Mouse (Mus musculus) WW6 (cell line): ENCODE measurements around the gene Tep1.
"Not testable (repeated sequence)": the region's sequence is repeated elsewhere in the genome, so short reads cannot be mapped to it uniquely, and the experiment has no call there.

Experiments
- DNase-seq: peaks from one replicate; pipeline ENCODE4 v3.0.0-alpha.2; 2013; ENCODE audit warnings: low read depth, low spot score

Tep1 gene

DNA sequence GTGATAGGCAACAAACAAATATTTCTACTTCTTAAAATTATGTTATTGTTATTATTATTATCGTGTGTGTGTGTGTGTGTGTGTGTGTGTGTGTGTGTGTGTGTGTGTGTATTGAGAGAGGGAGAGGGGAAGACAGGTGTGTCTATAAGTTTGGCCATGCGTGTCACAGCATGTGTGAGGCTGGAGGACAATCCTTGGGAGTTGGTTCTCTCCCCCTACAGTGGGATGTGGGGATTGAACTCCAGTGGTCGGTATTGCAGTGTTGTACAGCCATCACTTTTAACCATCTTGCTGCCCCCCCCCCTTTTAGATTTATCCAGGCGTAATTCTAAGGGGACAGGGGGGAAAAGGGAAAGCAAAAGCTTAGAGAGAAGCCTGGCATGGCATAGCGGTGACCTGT is 1.7 kb downstream of the Tep1 start:
- no peak for DNase-seq

GRCm38 (mm10) chr14:50868211-50868610 is 2.1 kb downstream of the Tep1 start:
- DNase-seq = no peak

DNA sequence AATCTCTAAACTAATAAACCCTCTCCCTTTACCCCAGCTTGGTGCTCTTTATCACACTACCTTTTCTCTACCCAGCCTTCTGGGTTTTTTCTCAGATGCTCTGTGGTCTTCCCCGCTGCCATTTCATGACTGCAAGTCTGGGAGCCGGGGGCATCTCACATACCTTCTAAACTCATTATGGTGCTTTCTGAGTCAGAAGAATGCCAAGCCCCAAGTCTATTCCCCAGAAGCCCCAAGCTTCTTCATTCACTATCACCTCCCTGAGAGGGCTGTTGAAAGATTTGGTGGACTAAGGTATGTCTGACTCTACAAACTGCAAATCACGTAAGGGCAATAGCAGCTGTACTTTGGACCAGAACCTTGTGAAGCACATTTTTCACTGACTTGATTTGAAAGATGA is 3.4 kb downstream of the Tep1 start:
- DNase-seq = no peak

DNA sequence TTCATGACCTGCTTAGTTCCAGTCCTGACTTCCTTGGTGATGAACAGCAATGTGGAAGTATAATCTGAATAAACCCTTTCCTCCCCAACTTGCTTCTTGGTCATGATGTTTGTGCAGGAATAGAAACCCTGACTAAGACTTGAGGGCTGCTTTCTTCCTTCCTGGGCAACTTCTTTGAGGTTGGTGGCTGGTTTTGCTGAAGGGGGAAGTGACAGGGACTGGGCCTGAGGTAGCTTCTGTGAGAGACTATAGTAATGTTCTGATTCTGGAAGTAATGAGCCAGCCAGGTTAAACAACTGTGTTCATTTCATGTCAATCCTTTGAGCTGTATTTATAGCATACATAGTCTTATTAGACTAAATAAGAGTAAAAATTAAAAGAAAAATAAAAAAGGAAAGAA is 5.4 kb downstream of the Tep1 start:
- DNase-seq = not testable (repeated sequence)

DNA sequence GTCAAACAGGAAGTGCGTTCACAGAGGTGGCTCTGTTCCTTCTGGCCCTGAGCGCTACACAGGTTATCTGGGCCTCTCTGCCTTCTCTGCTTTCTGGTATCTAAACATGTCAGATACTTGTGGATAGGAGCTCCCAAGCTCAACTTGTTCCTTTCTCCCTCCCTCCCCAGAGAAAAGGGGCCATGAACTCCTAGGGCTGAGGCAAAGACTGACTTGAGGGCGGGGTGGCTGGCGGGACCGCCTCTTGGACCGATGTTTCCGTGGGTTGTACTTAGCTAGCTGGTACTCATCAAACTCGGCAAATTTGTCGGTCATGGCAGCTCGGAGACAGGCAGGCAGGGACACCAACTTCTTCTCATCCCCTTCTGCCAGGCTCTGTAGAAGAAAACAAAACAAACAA is 7.7 kb downstream of the Tep1 start:
- DNase-seq = no peak

- no peak for DNase-seq
These were observed 14.6 kb downstream of the Tep1 start for GRCm38 (mm10) chr14:50855788-50856187.

DNA sequence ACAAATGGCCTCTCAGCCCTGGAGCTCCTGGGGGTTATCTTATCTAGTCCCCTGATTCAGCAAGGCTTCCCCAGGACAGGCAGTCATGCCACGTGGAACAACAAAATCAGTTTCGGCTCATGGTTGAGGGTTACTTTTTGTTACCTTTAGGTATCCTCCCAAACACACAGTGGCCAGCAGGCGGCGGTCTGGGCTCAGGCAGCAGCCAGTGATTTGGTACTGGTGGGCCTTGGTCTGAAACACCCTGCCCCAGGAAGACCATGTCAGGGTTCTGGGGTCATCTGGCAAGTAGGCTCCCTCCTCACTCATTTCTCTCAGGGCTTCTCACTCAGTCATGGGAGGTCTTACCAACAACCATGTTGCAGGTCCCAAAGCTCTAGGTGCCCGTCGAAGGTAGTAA is 33.1 kb downstream of the Tep1 start:
- no peak for DNase-seq

DNA sequence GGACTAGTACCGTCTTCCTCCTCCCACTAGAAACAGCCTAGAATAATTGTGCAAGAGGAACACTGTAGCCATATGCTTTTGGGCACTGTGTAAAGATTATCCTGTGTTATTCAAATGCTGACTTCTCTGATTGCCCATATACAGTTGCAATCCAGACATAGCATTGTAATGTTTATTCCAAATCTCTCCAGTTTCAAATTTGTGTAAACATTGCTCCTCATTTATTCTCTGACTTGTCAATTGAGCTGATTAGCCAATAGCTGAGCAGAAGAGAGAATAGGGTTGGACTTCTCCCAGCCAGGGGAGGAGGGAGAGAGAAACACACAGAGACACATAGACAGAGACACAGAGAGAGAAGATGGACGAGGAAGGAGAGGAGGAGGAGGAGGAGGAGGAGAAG is 35.9 kb downstream of the Tep1 start:
- DNase-seq = no peak

DNA sequence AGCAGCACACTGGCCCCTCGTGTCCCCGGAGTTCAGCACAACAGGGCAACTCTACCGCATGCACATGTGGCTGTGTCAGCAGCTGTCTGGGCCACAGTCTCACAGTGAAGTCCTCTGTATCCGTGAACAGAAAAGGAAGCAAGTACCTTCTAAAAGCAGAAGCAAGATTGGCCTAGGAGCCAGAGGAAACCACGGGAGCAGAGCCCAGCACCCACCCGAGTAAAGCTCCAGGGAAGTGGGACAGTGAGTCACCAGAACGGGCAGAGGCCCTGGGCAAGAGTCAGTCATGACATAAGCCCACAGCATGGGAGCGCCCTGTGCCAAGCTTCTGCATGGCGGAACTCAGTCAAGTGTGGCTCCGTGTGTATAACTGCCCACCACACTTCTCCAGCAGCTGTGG is 36.4 kb downstream of the Tep1 start:
- no peak for DNase-seq

- DNase-seq = no peak
These were observed 40.5 kb downstream of the Tep1 start for GRCm38 (mm10) chr14:50829878-50830277.

DNA sequence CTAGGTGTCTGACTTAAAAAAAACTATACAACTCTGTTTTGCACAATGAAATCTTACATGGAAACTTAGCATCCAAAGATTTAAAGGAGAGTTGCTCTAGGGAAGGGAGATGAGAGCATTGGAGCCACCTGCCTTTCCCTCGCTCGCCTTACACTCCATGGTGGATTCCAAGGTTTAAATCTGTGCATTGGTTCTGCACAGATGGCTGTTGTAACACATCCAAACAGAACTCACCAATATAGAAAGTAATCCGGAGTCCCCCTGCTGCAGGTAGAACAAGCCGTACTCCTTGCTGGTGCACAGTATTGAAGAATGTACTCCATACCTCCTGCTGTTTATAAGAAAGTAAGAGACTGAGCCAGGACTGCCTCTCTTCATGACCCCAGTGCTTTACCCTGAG is 43.8 kb downstream of the Tep1 start:
- DNase-seq = no peak

GRCm38 (mm10) chr14:50824219-50824618 is 46.1 kb downstream of the Tep1 start:
- no peak for DNase-seq

- DNase-seq = no peak
These were observed 47.1 kb downstream of the Tep1 start for GRCm38 (mm10) chr14:50823240-50823639.

- no peak for DNase-seq
These were observed 57.3 kb downstream of the Tep1 start for GRCm38 (mm10) chr14:50813060-50813459.

- DNase-seq = peak; percentile 96
These were observed 62.8 kb downstream of the Tep1 start, which contains the start of the genes Ccnb1ip1 and Parp2 for GRCm38 (mm10) chr14:50807487-50808072. Gene Ccnb1ip1, minus strand, starts transcription at chr14:50807732. Gene Parp2, plus strand, starts transcription at chr14:50807841.

- not testable (repeated sequence) for DNase-seq
These were observed 63.9 kb downstream of the Tep1 start for GRCm38 (mm10) chr14:50806469-50806868.

- DNase-seq = no peak
These were observed 65.7 kb downstream of the Tep1 start for GRCm38 (mm10) chr14:50804683-50805082.

GRCm38 (mm10) chr14:50802843-50803562 is 67.4 kb downstream of the Tep1 start:
- DNase-seq = no peak

DNA sequence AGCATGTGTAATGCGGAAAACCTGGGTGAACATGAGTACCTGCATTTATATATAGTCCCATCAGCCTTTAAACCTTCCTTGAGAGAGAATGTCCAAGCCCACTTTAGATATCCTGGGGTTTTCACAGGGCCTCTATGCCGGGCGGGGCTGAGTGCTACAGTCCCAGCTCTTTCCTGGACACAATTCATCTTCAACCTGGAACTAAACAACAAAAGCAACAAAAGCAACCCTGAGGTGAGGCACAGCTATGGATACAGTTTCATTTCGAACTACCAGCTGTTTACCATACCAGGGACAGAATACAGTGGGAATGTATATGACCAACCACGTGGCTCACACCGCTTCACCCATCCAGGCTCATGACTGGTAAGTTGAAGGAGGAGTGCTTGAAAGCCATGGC is 67.9 kb downstream of the Tep1 start:
- no peak for DNase-seq

DNA sequence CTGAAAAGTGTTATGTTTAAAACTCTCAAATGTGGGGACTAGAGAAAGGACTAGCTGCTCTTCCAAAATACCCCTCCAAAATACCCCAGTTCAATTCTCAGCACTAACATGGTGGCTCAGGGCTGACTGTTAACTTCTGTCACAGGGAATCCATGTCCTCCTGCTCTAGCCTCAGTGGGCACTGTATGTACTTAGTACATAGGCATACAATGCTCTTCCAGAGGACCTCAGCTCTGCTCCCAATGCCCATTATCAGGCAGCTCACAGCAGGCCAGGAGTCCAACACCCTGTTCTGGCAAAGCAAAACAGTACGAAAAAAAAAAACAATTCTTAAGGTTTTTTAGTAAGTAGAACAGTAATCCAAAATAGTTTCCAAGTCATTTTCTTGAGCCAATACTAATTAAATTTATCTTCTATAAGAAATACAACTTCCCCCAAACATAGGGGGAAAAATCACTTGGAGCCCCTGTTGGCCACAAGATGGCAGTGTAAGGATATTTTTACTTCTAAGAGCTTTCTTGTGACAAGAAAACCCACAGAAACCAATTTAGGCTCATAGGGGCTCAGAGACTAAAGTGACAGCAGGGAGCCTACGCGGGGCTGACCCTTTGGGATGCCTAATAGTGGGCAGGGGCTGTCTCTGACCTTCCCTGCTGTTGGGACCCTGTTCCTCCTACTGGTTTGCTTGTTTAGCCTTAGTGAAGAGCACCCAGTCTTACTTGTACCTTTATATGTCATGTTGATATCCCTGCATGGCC is 70.7 kb downstream of the Tep1 start:
- no peak for DNase-seq

GRCm38 (mm10) chr14:50798512-50798911 is 71.8 kb downstream of the Tep1 start:
- DNase-seq = no peak

DNA sequence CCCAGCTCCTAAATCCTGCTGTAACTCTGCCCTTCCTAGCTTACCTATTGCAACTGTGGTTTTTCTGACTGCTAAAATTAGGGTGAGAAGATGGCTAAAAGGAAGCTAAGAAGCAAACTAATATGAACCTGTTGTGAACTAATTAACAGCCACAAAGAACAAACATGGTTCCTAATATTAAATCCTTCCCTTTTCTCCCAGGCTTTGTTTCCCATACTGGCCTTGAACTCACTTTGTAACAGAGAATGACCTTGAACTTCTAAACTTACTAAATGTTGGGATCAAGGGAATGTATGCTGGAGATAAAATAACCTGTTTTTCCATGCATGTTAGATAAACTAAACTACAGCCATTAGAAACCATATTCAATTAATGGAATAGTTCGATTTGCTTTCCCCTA is 73.9 kb downstream of the Tep1 start:
- DNase-seq = no peak

- no peak for DNase-seq
These were observed 74.4 kb downstream of the Tep1 start for GRCm38 (mm10) chr14:50795965-50796364.
